Mouse (Mus musculus): ENCODE measurements around the gene Jade2. TPM values are rescaled to one million over a fixed set of nuclear protein-coding genes. Genes with fewer than 3 reads are reported as not detected.

The Jade2 gene
- polyA plus RNA-seq, 1 experiment from 2014 or later: 0.79 TPM

DNA sequence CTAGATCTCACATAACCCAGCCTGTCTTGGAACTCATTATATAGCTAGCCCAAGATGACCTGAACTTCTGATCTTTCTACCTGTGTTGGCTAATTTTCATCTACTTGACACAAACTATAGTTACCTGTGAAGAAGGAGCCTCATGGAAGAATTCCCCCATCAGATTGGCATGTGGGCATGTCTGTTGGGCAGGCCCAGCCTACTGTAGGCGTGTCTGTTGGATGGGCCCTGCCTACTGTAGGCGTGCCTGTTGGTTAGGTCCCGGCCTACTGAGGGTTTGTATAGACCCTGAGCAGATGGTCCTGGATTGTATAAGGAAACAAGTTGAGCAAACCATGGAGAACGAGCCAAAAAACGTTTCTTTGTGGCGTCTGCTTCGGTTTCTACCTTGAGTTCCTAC is 24.3 kb upstream of the Jade2 start:
- H3K4me2 ChIP-seq (ENCODE audit: low read depth, low read length): no peak overlapping the region
- H3K4me3 ChIP-seq (ENCODE audit: low read depth, low read length): no peak overlapping the region
- WGBS (ENCODE audit: insufficient replicate concordance): 72% methylated on average over 7 of the region's 7 CpGs
- H3K36me3 ChIP-seq (ENCODE audit: control insufficient read depth, insufficient read depth): no peaks in the 10 kb centered on the region
- H3K9me3 ChIP-seq (replicated peaks; ENCODE audit: control insufficient read depth, low read length): no peaks in the 10 kb centered on the region
- H3K27me3 ChIP-seq (ENCODE audit: control insufficient read depth, insufficient read depth, low read depth, low read length): no peaks in the 10 kb centered on the region
- H3K4me1 ChIP-seq (ENCODE audit: control insufficient read depth, low read depth, low read length): peaks cover 11% of the 10 kb centered on the region
- no peak for ATAC-seq (ENCODE audit: low read depth)
- H3K27ac ChIP-seq (ENCODE audit: low read length): no peak overlapping the region
- H3K9ac ChIP-seq (ENCODE audit: low read depth, low read length): no peak overlapping the region

DNA sequence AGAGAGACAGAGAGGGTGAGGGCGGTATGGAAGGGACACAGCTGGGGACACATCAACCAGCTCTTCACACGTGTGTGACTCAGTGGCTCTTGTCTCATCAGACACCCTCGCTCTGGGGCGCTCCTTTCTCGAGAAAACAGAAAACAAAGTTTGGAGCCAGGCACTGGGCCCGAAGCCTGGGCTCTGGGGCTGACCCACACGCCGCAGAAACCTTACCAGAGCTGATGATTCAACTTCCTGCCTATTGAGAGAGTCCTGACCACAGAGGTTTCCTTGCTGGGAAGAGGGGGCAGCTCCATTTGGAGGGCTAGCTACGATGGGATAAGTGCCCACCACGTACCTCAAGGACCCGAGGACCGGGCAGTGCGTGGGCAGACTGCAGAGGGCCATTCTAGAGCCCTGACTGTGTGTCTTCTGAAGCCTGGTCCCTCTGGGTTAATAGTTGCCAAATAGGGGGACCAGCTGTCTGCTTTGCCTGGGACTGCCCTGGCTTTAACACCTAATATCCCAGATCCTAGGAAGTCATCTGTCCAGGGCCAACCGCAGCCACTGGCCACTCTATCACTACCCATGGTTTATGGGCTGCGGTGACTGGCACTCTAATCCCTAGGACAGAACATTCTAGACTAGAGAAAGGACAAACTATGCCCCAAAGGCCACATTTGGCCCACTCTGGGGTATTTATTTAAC is 23.7 kb upstream of the Jade2 start:
- Histone ChIP-seq H3K9ac (ENCODE audit: low read depth, low read length) (no peak overlapping the region), H3K4me2 (ENCODE audit: low read depth, low read length) (no peak overlapping the region), H3K36me3 (ENCODE audit: control insufficient read depth, insufficient read depth) (no peaks in the 10 kb centered on the region), H3K27me3 (ENCODE audit: control insufficient read depth, insufficient read depth, low read depth, low read length) (no peaks in the 10 kb centered on the region), H3K4me3 (ENCODE audit: low read depth, low read length) (no peak overlapping the region), H3K9me3 (replicated peaks; ENCODE audit: control insufficient read depth, low read length) (no peaks in the 10 kb centered on the region), H3K27ac (ENCODE audit: low read length) (no peak overlapping the region), H3K4me1 (ENCODE audit: control insufficient read depth, low read depth, low read length) (peaks cover 11% of the 10 kb centered on the region)
- no peak for ATAC-seq (ENCODE audit: low read depth)
- 53% methylated on average over 15 of the region's 15 CpGs for WGBS (ENCODE audit: insufficient replicate concordance)

DNA sequence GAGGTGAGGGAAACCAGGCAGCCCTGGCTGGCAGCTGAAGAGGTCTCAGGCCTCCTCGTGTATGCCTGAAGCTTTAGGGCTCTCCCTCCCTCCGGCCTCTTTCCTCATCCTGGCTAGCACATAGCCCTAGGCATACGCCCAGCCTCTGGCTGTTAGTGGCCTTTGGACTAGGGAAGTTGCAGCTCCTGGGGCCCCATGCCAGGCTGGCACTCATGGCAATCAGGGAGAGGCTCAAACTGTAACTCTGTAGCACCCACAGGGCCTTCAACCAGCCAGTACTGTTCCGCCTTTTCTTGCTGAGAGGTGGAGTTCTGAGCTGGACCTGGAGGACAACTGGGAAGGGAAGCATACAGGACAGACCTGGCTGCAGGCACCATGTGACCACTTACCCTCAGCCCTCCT is 19.5 kb upstream of the Jade2 start:
- Histone ChIP-seq H3K27me3 (ENCODE audit: control insufficient read depth, insufficient read depth, low read depth, low read length) (no peaks in the 10 kb centered on the region), H3K9me3 (replicated peaks; ENCODE audit: control insufficient read depth, low read length) (no peaks in the 10 kb centered on the region), H3K9ac (ENCODE audit: low read depth, low read length) (no peak overlapping the region), H3K4me2 (ENCODE audit: low read depth, low read length) (no peak overlapping the region), H3K4me1 (ENCODE audit: control insufficient read depth, low read depth, low read length) (peaks cover 7% of the 10 kb centered on the region), H3K36me3 (ENCODE audit: control insufficient read depth, insufficient read depth) (no peaks in the 10 kb centered on the region), H3K27ac (ENCODE audit: low read length) (no peak overlapping the region), H3K4me3 (ENCODE audit: low read depth, low read length) (no peak overlapping the region)
- ATAC-seq (ENCODE audit: low read depth): peak; percentile 37; the same call in 1 of the 2 replicates
- WGBS (ENCODE audit: insufficient replicate concordance): 53% methylated on average over 4 of the region's 4 CpGs

DNA sequence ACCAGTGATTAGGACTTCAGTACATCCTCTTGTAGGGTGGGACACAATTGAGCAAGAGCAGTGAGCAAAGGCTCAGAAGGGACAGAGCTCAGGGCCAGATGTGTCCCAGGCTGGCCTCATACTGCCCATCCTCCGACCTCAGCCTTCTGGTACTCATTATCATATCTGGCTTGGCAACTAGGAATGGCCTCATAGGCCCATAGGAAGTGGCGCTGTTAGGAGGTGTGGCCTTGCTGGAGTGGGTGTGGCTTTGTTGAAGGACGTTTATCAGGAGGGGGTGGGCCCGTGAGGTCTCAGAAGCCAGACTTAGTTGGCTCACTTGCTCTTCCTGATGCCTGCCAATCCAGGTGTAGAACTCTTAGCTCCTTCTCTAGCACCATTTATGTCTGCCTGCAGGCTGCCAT is 18.3 kb upstream of the Jade2 start:
- ATAC-seq (ENCODE audit: low read depth): peak; percentile 54; the same call in 1 of the 2 replicates
- no peak overlapping the region for H3K4me3 ChIP-seq (ENCODE audit: low read depth, low read length)
- H3K27ac ChIP-seq (ENCODE audit: low read length): no peak overlapping the region
- H3K9me3 ChIP-seq (replicated peaks; ENCODE audit: control insufficient read depth, low read length): no peaks in the 10 kb centered on the region
- H3K4me2 ChIP-seq (ENCODE audit: low read depth, low read length): no peak overlapping the region
- no peaks in the 10 kb centered on the region for H3K36me3 ChIP-seq (ENCODE audit: control insufficient read depth, insufficient read depth)
- 17% methylated on average over 4 of the region's 4 CpGs for WGBS (ENCODE audit: insufficient replicate concordance)
- no peak overlapping the region for H3K9ac ChIP-seq (ENCODE audit: low read depth, low read length)
- H3K27me3 ChIP-seq (ENCODE audit: control insufficient read depth, insufficient read depth, low read depth, low read length): no peaks in the 10 kb centered on the region
- H3K4me1 ChIP-seq (ENCODE audit: control insufficient read depth, low read depth, low read length): peaks cover 7% of the 10 kb centered on the region

DNA sequence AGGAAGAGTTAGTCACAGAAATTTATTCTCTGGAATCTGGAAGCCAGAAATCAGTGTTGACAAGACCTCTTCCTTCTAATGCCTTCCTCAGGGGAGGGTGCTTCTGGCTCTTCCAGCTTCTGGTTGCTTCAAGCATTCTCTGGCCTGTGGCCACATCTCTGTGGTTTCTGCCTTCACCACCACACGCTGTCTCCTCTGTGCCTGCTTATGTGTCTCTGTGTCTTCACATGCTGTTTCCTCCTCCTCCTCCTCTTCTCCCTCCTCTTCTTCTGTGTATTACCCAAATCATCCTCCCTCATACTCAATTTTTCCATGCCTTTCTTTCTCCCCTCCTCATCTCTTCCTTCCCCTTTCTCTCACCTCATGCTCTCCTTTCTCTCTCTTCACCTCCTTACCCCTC is 17.6 kb upstream of the Jade2 start:
- 16% methylated on average over 1 of the region's 1 CpGs for WGBS (ENCODE audit: insufficient replicate concordance)
- Histone ChIP-seq H3K4me1 (ENCODE audit: control insufficient read depth, low read depth, low read length) (peaks cover 7% of the 10 kb centered on the region), H3K27me3 (ENCODE audit: control insufficient read depth, insufficient read depth, low read depth, low read length) (no peaks in the 10 kb centered on the region), H3K4me3 (ENCODE audit: low read depth, low read length) (no peak overlapping the region), H3K9me3 (replicated peaks; ENCODE audit: control insufficient read depth, low read length) (no peaks in the 10 kb centered on the region), H3K4me2 (ENCODE audit: low read depth, low read length) (no peak overlapping the region), H3K27ac (ENCODE audit: low read length) (no peak overlapping the region), H3K36me3 (ENCODE audit: control insufficient read depth, insufficient read depth) (no peaks in the 10 kb centered on the region), H3K9ac (ENCODE audit: low read depth, low read length) (no peak overlapping the region)
- no peak for ATAC-seq (ENCODE audit: low read depth)

DNA sequence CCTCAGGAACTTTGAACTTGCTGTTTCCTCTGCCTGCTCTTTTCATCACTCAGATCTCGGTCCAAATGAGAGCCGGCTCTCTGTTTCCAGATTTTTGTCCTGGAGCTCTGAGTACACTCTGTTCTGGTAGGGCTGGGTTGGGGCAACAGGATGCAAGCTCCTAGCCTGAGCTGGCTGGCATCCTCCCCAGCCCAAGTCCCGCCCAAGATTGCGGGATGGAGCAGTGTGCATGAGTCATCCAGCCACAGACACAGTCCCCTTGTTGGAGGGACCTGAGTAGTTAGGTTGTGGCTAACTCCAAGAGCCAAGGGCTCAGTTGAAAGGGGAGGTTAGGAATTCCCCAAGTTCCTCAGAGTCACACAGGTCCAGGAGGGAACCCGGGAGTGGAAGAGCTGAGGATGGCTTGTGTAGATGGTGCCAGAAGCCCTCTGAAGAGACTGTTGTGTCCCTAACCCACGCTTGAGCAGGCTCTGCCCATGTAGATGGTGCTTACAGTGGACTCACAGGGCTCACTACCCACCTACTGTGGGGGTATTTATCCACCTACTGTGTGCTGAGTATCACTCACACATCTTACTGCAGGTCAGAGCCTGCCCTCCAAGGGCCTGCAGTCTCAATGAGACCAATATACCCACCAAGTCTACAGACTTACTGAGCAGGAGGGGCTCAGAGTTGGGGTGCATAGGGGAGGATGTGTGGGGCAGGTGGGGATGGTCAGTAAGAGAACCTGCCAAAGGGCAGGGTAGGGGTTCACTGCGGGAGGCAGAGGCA is 17.0 kb upstream of the Jade2 start:
- Histone ChIP-seq H3K4me1 (ENCODE audit: control insufficient read depth, low read depth, low read length) (peaks cover 7% of the 10 kb centered on the region), H3K36me3 (ENCODE audit: control insufficient read depth, insufficient read depth) (no peaks in the 10 kb centered on the region), H3K27me3 (ENCODE audit: control insufficient read depth, insufficient read depth, low read depth, low read length) (no peaks in the 10 kb centered on the region), H3K27ac (ENCODE audit: low read length) (no peak overlapping the region), H3K9me3 (replicated peaks; ENCODE audit: control insufficient read depth, low read length) (no peaks in the 10 kb centered on the region), H3K9ac (ENCODE audit: low read depth, low read length) (no peak overlapping the region), H3K4me3 (ENCODE audit: low read depth, low read length) (no peak overlapping the region), H3K4me2 (ENCODE audit: low read depth, low read length) (no peak overlapping the region)
- no peak for ATAC-seq (ENCODE audit: low read depth)
- WGBS (ENCODE audit: insufficient replicate concordance): 58% methylated on average over 7 of the region's 7 CpGs

DNA sequence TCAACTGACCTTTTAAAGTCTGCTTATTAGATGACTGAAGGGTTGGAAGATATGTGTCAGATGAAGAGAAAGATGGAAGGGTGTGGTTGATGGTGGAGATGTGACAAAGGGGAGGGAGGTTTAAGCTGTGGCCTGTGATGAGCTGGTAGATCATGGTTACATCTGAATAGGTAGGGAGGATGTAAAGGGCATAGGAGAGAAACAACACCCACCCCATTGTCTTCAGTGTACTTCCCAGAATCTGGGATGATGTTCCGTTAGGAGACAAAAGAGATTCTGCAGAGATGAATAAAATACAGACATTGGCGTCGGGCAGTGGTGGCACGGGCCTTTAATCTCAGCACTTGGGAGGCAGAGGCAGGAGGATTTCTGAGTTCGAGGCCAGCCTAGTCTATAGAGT is 15.7 kb upstream of the Jade2 start:
- H3K9ac ChIP-seq (ENCODE audit: low read depth, low read length): no peak overlapping the region
- H3K27me3 ChIP-seq (ENCODE audit: control insufficient read depth, insufficient read depth, low read depth, low read length): no peaks in the 10 kb centered on the region
- no peak for ATAC-seq (ENCODE audit: low read depth)
- H3K4me2 ChIP-seq (ENCODE audit: low read depth, low read length): no peak overlapping the region
- no peak overlapping the region for H3K4me3 ChIP-seq (ENCODE audit: low read depth, low read length)
- WGBS (ENCODE audit: insufficient replicate concordance): 73% methylated on average over 5 of the region's 5 CpGs
- peaks cover 7% of the 10 kb centered on the region for H3K4me1 ChIP-seq (ENCODE audit: control insufficient read depth, low read depth, low read length)
- H3K27ac ChIP-seq (ENCODE audit: low read length): no peak overlapping the region
- no peaks in the 10 kb centered on the region for H3K9me3 ChIP-seq (replicated peaks; ENCODE audit: control insufficient read depth, low read length)
- no peaks in the 10 kb centered on the region for H3K36me3 ChIP-seq (ENCODE audit: control insufficient read depth, insufficient read depth)

DNA sequence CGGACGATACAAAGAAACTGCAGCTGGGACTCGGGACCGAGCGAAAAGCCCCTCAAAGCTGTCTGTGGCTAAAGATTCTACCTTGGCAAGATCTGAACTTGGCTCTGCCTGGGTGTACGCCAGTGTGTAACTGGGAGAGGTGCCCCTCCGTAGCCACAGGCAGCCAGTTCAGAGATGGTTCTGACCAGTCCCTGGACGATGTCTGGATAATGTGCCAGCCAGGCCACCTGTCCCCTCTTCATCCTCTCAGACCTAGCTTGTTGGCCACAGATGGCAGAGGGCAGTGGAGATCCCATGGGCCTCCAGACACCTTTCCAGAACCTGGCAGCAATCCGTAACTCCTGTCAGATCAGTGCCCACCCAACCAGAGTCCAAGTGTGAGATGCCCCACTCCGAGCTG is 9.8 kb upstream of the Jade2 start:
- no peaks in the 10 kb centered on the region for H3K36me3 ChIP-seq (ENCODE audit: control insufficient read depth, insufficient read depth)
- H3K9ac ChIP-seq (ENCODE audit: low read depth, low read length): no peak overlapping the region
- 76% methylated on average over 10 of the region's 10 CpGs for WGBS (ENCODE audit: insufficient replicate concordance)
- H3K4me1 ChIP-seq (ENCODE audit: control insufficient read depth, low read depth, low read length): peaks cover 3% of the 10 kb centered on the region; the same call in 1 of the 2 replicates
- no peak overlapping the region for H3K4me3 ChIP-seq (ENCODE audit: low read depth, low read length)
- no peaks in the 10 kb centered on the region for H3K27me3 ChIP-seq (ENCODE audit: control insufficient read depth, insufficient read depth, low read depth, low read length)
- H3K9me3 ChIP-seq (replicated peaks; ENCODE audit: control insufficient read depth, low read length): no peaks in the 10 kb centered on the region
- no peak overlapping the region for H3K4me2 ChIP-seq (ENCODE audit: low read depth, low read length)
- ATAC-seq (ENCODE audit: low read depth): no peak
- H3K27ac ChIP-seq (ENCODE audit: low read length): no peak overlapping the region

DNA sequence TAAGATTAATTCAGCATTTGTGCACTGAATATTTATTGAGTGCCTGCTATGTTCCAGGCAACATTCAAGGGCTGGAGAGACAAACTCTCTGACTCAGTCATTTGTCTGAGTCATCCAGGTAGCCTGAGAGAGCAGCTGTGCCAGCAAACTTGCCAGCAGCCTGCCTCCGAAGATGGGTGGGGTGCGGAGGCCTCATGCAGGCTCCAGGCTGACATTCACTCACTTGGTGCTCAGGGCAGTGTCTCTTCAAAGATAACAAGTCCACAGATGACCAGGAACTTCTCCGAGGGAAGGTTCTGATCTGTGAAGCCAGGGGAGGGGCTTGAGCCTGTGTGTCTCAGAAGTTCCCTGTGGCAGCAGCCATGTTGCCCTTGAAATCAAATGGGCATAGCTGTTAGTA is 8.6 kb upstream of the Jade2 start:
- no peak overlapping the region for H3K27ac ChIP-seq (ENCODE audit: low read length)
- no peak overlapping the region for H3K9ac ChIP-seq (ENCODE audit: low read depth, low read length)
- H3K36me3 ChIP-seq (ENCODE audit: control insufficient read depth, insufficient read depth): no peaks in the 10 kb centered on the region
- no peak overlapping the region for H3K4me2 ChIP-seq (ENCODE audit: low read depth, low read length)
- no peaks in the 10 kb centered on the region for H3K9me3 ChIP-seq (replicated peaks; ENCODE audit: control insufficient read depth, low read length)
- H3K27me3 ChIP-seq (ENCODE audit: control insufficient read depth, insufficient read depth, low read depth, low read length): no peaks in the 10 kb centered on the region
- WGBS (ENCODE audit: insufficient replicate concordance): 29% methylated on average over 3 of the region's 3 CpGs
- H3K4me3 ChIP-seq (ENCODE audit: low read depth, low read length): no peak overlapping the region
- H3K4me1 ChIP-seq (ENCODE audit: control insufficient read depth, low read depth, low read length): peaks cover 3% of the 10 kb centered on the region; the same call in 1 of the 2 replicates
- ATAC-seq (ENCODE audit: low read depth): no peak

All from liver, embryonic 16.5 days (tissue).